Mouse (Mus musculus) T-helper 1 cell (primary cell): ENCODE measurements at regions not wholly inside any gene's neighbourhood (a gene's known extent, or its start where the extent isn't known, plus 50 kb on each side); places are given as distances from the start of the nearest gene placed in this dataset.

ENCODE experiments used
- in situ Hi-C: fragments of 300-600 bp; cut with MboI, MseI; formaldehyde crosslinking; loops from one replicate; pipeline ENCODE4 v1.15.1; 2025; ENCODE audit warnings: high pct_unique_total_duplicates

DNA sequence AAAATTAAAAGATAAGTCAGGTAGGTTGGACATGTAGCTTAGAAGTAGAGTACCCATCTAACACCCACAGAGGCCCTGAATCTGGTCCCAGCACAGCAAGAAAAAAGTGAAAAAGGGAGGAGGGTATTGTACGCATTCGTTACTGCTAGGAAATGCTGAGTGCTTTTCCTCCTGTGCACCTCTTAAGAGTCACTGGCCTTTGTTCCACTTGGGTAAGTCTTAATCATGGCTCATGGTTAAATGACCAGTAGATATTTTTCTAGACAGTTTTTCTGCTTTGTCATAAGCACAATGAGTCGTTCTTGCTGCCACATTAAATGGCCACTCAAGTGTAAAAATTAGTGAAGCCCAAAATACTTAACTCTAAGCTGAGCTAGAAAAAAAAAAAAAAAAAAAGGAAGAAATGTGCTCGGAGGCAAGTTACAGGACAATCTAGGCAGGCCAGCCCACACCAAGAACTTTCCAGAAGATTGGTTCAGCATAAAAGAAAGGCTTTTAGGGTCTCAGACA, 86.0 kb upstream of the Ank start:
- in situ Hi-C loops: no loop called here

DNA sequence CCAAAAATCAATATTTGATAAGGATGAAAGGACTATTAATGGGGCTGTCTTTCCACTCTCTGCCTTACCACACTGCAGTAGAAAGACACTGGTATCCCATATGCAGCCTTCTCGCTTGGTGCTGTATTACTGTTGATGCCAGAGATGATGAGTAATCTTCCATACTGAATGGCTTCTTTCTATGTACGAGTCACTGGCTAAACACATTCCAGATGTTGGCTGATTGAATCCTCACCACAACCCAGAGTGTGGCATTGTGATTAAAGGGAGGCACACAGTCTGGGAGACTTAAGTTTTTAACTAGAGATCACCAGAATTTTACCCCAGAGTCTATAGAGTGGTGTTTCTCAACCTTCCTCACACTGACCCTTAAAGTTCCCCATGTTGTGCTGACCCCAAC, 84.9 kb upstream of the Ank start:
- in situ Hi-C loops: no loop called here

DNA sequence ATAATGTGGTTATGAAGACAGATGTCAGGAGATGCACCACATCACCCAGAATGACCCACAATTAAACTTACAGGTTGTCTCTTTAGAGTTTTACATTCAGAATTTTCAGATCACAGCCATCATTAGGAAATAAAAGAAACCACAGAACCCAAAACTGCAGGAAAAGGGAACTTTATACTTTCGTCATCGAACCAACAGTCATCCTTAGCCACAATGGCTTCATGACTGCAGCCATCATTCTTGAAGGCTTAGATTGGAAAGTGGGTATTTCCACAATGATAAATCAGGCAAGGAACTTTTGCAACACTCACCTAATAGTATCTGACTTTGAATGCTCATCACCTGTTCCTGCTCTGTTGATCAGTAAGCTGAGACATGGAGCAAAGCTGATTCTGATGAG, 75.9 kb upstream of the Ank start:
- in situ Hi-C loops: no loop called here

DNA sequence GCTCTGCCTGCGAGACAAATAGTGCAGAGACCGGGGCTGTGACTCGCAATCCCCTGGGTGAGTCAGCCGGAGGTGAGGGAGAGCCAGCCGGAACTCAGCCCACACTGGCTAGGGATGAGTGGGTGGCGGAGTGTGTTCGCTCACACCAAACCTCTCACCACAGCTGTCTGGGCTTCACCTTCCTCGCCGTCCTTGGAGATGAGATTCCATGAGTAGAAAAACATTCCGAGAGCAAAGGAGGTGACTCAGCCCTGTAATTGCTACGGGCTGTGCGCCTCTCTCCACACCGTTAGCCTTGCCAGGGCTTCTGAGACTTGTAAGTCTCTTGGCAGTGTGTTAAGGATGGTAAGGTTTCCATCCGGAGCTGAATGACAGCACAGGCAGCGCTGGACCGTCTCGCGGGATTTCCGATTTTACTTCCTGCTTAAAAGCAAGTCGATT, 60.7 kb upstream of the Ank start:
- in situ Hi-C loops: no loop called here

DNA sequence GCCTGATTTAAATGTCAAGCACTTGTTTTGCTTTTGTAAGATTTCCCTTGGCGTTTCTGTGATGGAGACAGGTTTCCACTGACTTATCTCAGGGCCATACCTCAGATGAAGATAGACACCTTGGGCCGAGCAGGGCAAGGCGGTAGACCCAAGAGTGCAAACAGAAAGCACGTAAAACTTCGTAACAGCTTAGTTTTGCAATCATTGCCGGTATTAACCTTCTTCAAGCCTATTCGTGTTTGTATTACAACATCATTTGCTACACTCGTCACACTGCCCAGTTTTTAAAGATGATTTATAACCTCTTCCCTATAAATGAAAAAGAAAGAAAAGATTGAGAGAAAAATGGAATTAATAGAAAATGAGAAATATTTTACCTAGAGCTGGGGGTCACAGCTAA, 56.6 kb upstream of the Ank start:
- in situ Hi-C loops: no loop called here

DNA sequence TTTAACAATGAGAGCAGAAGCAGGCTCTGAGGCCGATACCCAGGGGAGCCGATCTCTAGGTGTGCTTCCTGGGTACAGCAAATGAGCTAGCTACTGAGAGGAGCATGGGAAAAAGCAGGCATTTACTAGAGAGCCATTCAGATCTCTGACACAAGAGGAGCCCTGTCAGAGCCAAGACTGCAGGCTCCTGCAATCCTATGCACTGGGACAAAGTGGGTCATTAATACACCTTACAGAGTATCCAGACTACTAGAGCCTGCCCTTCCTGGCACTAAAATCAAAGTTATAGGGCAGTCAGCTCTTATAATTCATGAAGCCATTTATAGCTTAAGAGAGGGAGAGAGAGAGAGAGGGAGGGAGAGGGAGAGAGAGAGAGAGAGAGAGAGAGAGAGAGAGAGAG, 54.2 kb upstream of the Ank start:
- in situ Hi-C loops: no loop called here

DNA sequence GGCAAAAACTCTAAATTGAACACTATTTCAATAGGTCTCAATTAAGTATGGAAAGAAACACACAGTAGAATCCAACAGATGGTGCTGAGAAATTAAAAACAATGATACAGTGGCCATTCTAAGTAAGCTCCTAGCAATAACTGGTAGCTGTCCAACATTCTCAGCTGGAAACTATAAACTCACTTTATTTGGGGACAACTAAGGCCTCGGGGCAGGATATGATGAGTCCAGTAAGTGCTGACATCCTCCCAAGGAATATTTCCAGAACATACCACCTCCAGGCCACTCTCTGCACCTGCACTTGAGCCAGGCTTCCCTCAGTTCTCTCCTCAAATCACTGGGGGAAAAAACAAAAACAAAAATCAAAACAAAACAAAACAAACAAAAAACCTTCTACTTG, 53.7 kb upstream of the Ank start:
- in situ Hi-C loops: no loop called here

DNA sequence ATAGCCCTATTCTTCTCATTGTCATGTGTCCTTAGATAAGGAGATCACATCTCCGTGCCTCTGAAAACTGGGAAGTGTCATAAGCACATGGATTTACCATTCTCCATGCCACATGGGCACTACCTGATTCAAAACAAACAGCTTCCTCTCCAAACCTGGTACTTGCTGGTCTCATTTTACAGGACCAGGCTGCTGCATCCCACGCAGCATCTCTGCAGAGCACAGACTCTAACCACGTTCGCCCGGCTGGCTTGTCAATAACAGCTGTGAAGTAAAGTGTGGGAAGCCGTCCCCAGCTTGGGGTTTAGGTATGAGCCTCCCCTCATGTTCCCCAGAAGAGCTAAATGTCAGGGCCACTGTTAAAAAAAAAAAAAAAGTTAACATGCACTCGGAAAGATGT, 53.0 kb upstream of the Ank start:
- in situ Hi-C loops: no loop called here

DNA sequence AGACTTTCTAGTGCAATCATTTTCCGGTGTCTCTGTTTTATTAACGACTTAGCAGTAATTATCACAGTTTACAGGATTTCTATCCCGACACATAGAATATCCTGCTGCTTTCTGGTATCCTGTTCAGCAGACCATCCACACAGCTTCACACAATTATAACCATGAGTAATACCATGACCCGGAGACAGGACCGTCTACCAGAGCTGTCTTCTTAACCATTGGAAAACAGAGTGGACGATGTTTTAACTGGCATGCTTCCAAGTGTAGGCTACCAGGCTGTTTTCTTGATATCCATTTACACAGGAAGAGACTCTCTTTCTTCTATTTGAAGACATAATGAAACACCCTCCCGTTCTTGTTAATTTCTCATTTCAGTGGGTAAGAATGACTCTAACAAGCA, 51.7 kb upstream of the Ank start:
- in situ Hi-C loops: no loop called here
